Mouse (Mus musculus): ENCODE data around the gene Isg20.

The Isg20 gene

GRCm38 (mm10) chr7:78912974-78913474 is at the start of gene Isg20:
Isg20 (plus strand) TSS chr7:78913424.
- in situ Hi-C loops (cut with MboI; ENCODE audit: low pct_unique_long_range_greater_than_20kb in 1 of 2, low sequenced_read_pairs in 2 of 2, unreplicated experiment in 1 of 2), result loop anchor here in 1 of 2 experiments (25.0 kb wide), 1 partner anchor 449 kb away; no protein-coding TSS in a partner anchor

GRCm38 (mm10) chr7:78863796-78864445 is 49.3 kb upstream of the Isg20 start:
- in situ Hi-C loops (cut with MboI; ENCODE audit: low pct_unique_long_range_greater_than_20kb in 1 of 2, low sequenced_read_pairs in 2 of 2, unreplicated experiment in 1 of 2), result no loop called here

DNA sequence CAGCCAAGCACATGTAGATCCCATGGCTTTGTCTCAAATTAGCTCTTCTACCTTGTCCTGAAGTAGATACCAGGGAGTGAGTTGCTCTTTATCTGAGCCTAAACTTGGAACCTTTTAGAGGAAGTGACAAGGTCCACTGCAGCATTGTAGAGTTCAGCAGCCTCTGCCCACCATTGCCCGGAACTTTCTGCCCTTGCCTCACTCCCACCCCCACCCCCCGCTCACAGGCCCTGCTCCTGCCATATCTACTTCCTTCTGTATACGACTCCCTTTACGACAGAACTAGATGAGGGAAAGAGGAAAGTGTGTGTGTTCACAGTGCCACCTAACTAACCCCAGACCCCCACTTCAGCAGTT is 48.8 kb upstream of the Isg20 start:
- in situ Hi-C loops (cut with MboI; ENCODE audit: low pct_unique_long_range_greater_than_20kb in 1 of 2, low sequenced_read_pairs in 2 of 2, unreplicated experiment in 1 of 2), result no loop called here

- in situ Hi-C loops (cut with MboI; ENCODE audit: low pct_unique_long_range_greater_than_20kb in 1 of 2, low sequenced_read_pairs in 2 of 2, unreplicated experiment in 1 of 2), result no loop called here
Observed at GRCm38 (mm10) chr7:78865212-78865949, 47.8 kb upstream of the Isg20 start.

GRCm38 (mm10) chr7:78868731-78869130 is 44.5 kb upstream of the Isg20 start:
- in situ Hi-C loops (cut with MboI; ENCODE audit: low pct_unique_long_range_greater_than_20kb in 1 of 2, low sequenced_read_pairs in 2 of 2, unreplicated experiment in 1 of 2), result no loop called here

DNA sequence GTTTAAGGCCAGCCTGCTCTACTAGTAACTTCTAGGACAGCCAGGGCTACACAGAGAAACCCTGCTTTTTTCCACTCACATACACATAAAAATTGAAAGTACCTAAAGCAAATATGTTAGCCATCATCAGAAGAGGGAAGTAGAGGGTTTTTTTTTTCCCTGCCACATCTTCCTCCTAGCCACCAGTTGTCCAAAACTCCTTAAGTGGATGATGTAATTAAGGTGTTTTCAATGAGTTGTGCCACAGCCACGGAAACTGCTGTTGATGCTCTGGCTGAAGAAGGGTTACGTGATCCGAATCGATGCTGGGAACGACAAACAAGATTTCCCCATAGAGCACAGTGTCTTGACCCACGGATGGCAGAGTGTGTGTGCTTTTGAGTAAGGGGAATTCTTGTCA is 40.9 kb upstream of the Isg20 start:
- in situ Hi-C loops (cut with MboI; ENCODE audit: low pct_unique_long_range_greater_than_20kb in 1 of 2, low sequenced_read_pairs in 2 of 2, unreplicated experiment in 1 of 2), result no loop called here

- in situ Hi-C loops (cut with MboI; ENCODE audit: low pct_unique_long_range_greater_than_20kb in 1 of 2, low sequenced_read_pairs in 2 of 2, unreplicated experiment in 1 of 2), result no loop called here
Observed at GRCm38 (mm10) chr7:78872831-78873230, 40.4 kb upstream of the Isg20 start.

- in situ Hi-C loops (cut with MboI; ENCODE audit: low pct_unique_long_range_greater_than_20kb in 1 of 2, low sequenced_read_pairs in 2 of 2, unreplicated experiment in 1 of 2), result loop anchor here in 1 of 2 experiments (25.0 kb wide), 1 partner anchor 295 kb away; no protein-coding TSS in a partner anchor
Observed at GRCm38 (mm10) chr7:78881607-78882468, 31.4 kb upstream of the Isg20 start.

GRCm38 (mm10) chr7:78882469-78882837 is 30.8 kb upstream of the Isg20 start:
- in situ Hi-C loops (cut with MboI; ENCODE audit: low pct_unique_long_range_greater_than_20kb in 1 of 2, low sequenced_read_pairs in 2 of 2, unreplicated experiment in 1 of 2), result loop anchor here in 1 of 2 experiments (25.0 kb wide), 1 partner anchor 295 kb away; no protein-coding TSS in a partner anchor

DNA sequence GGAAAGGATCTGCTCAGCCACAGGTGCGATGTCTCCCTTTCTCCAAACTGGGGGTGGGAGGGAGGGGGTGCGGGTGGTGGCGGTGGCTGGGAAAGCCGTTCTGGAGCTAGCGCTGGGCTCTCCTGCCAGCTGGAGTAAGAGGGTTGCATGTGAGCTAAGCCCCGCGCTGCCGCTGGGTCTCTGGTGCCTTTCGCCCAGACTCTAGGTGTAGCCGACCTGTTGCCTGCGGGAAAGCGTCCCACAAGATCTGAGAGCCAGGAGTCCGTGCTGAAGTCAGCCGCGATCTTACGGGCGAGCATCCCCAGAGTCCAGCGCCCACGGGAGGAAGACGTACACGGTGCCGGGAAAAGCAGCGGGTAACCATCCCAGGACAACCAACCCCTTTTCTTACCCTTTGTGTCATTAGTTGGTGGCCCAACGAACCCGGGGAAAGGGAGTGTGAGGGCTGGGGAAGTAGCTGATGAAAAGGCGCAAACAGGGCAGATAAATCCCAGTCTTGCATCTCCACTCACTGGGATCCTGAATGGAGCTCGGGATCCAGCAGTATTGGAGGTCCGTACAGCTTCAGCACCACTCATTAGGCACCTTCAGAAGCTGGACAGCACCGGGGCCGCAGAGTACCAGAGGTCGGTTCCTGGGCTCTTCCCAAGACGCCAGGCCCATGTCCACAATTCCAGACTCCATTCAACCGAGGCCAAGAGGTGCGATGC is 30.1 kb upstream of the Isg20 start:
- in situ Hi-C loops (cut with MboI; ENCODE audit: low pct_unique_long_range_greater_than_20kb in 1 of 2, low sequenced_read_pairs in 2 of 2, unreplicated experiment in 1 of 2), result loop anchor here in 1 of 2 experiments (25.0 kb wide), 1 partner anchor 296 kb away; no protein-coding TSS in a partner anchor

DNA sequence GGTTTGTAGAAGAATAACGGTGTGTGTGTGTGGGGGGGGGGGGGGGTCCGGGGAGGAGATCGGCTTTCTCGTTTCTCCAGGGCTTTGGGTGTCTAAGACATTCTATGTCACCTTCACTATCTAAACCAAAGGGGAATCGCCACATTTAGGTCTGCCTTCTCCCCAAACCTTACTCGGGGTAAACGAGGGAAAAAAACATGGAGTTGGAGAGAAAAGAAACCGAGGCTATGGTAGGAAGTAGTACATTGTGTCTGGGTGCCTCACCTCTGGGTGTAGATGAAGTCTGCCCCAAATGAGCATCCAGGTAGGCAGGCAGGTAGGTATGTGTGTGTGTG is 29.5 kb upstream of the Isg20 start:
- in situ Hi-C loops (cut with MboI; ENCODE audit: low pct_unique_long_range_greater_than_20kb in 1 of 2, low sequenced_read_pairs in 2 of 2, unreplicated experiment in 1 of 2), result loop anchor here in 1 of 2 experiments (25.0 kb wide), 1 partner anchor 296 kb away; no protein-coding TSS in a partner anchor

- in situ Hi-C loops (cut with MboI; ENCODE audit: low pct_unique_long_range_greater_than_20kb in 1 of 2, low sequenced_read_pairs in 2 of 2, unreplicated experiment in 1 of 2), result loop anchor here in 1 of 2 experiments (25.0 kb wide), 1 partner anchor 297 kb away; no protein-coding TSS in a partner anchor
Observed at GRCm38 (mm10) chr7:78884139-78884538, 29.1 kb upstream of the Isg20 start.

DNA sequence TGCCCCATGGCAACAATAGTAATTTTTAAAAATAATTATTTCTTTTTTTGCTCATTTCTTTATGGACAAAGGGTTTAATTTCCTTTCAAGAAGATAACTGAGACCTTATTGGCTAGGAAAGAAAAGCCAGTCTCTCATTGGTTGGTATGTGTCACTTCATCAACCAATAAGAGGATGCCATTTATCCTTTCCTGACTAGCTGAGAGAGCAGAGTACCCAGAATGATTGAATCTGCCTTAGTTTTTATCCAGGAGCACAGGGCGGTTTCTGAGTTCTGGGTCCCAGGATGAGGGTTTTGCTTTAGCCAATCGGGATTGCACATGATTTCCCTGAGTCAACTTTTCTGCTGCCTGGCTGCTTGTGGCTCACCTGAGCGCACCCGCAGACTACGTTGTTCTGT is 27.8 kb upstream of the Isg20 start:
- in situ Hi-C loops (cut with MboI; ENCODE audit: low pct_unique_long_range_greater_than_20kb in 1 of 2, low sequenced_read_pairs in 2 of 2, unreplicated experiment in 1 of 2), result loop anchor here in 1 of 2 experiments (25.0 kb wide), 1 partner anchor 298 kb away; no protein-coding TSS in a partner anchor

- in situ Hi-C loops (cut with MboI; ENCODE audit: low pct_unique_long_range_greater_than_20kb in 1 of 2, low sequenced_read_pairs in 2 of 2, unreplicated experiment in 1 of 2), result loop anchor here in 1 of 2 experiments (25.0 kb wide), 1 partner anchor 299 kb away; no protein-coding TSS in a partner anchor
Observed at GRCm38 (mm10) chr7:78886496-78886895, 26.7 kb upstream of the Isg20 start.

- in situ Hi-C loops (cut with MboI; ENCODE audit: low pct_unique_long_range_greater_than_20kb in 1 of 2, low sequenced_read_pairs in 2 of 2, unreplicated experiment in 1 of 2), result loop anchor here in 1 of 2 experiments (25.0 kb wide), 1 partner anchor 300 kb away; no protein-coding TSS in a partner anchor
Observed at GRCm38 (mm10) chr7:78887431-78887842, 25.8 kb upstream of the Isg20 start.

DNA sequence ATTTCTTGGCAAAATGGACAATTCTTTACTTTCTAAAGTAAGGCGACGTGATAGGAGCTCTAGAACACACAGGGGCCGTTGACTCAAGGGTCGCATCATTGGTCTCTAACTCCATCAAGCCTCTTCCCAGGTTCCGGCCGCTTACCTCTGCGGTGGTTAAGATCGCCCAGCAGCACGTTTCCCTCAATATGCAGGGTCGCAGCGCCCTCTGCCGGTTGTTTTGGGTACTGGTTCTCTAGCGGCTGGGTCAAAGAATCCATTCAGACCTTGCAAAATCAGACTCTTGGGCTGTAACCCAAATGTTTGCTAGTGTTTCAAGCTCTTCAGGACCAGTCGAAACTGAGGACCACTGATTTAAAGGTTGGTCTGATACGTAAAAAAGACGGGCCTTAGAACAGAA is 22.6 kb upstream of the Isg20 start:
- in situ Hi-C loops (cut with MboI; ENCODE audit: low pct_unique_long_range_greater_than_20kb in 1 of 2, low sequenced_read_pairs in 2 of 2, unreplicated experiment in 1 of 2), result loop anchor here (5.0 to 25.0 kb wide), 3 partner anchors 98 to 303 kb away; no protein-coding TSS in a partner anchor

GRCm38 (mm10) chr7:78893917-78894316 is 19.3 kb upstream of the Isg20 start:
- in situ Hi-C loops (cut with MboI; ENCODE audit: low pct_unique_long_range_greater_than_20kb in 1 of 2, low sequenced_read_pairs in 2 of 2, unreplicated experiment in 1 of 2), result loop anchor here (5.0 to 25.0 kb wide), 3 partner anchors 102 to 307 kb away; no protein-coding TSS in a partner anchor

Measured in mouse embryonic stem cell (cell line).